Mouse (Mus musculus) stomach, embryonic 14.5 days (tissue): ENCODE measurements around the gene Rab3ip. TPM values are rescaled to one million over a fixed set of nuclear protein-coding genes. Genes with fewer than 3 reads are reported as not detected.

Source experiments
- ATAC-seq: fragments of 200-750 bp; cut with Nextera tagmentation; 2 replicates; pipeline ENCODE4 v1.8.0; 2017; ENCODE audit warnings: low read depth, moderate TSS enrichment; ENCODE audit not compliant: insufficient number of reproducible peaks, insufficient read depth, low FRiP score
- H3K27ac ChIP-seq: fragments of 300-500 bp; sonication (generic); 2 replicates; pipeline ENCODE4 v1.5.1; 2014; ENCODE audit warnings: mild to moderate bottlenecking, low read length, moderate library complexity, mixed read lengths
- H3K27me3 ChIP-seq: fragments of 300-500 bp; sonication (generic); 2 replicates; pipeline ENCODE4 v1.6.1; 2014; ENCODE audit warnings: low read length, control low read depth, mixed read lengths; ENCODE audit not compliant: control insufficient read depth, insufficient read depth
- H3K36me3 ChIP-seq: fragments of 300-500 bp; sonication (generic); 2 replicates; pipeline ENCODE4 v1.6.1; 2014; ENCODE audit warnings: mild to moderate bottlenecking, control low read depth, low read length, moderate library complexity, mixed read lengths; ENCODE audit not compliant: control insufficient read depth, insufficient read depth
- H3K4me1 ChIP-seq: fragments of 300-500 bp; sonication (generic); 2 replicates; pipeline ENCODE4 v1.6.1; 2014; ENCODE audit warnings: low read length, control low read depth, mixed read lengths; ENCODE audit not compliant: control insufficient read depth, insufficient read depth
- H3K4me2 ChIP-seq: fragments of 300-500 bp; sonication (generic); replicated peaks from 2 replicates; pipeline ENCODE4 v1.6.1; 2014; ENCODE audit warnings: low read depth, low read length, control low read depth
- H3K4me3 ChIP-seq: fragments of 300-500 bp; sonication (generic); 2 replicates; pipeline ENCODE4 v1.5.1; 2014; ENCODE audit warnings: low read depth, low read length, control low read depth
- H3K9ac ChIP-seq: fragments of 300-500 bp; sonication (generic); replicated peaks from 2 replicates; pipeline ENCODE4 v1.6.1; 2014; ENCODE audit warnings: low read depth, mild to moderate bottlenecking, control low read depth, low read length, moderate library complexity, mixed read lengths
- H3K9me3 ChIP-seq: fragments of 300-500 bp; sonication (generic); 2 replicates; pipeline ENCODE4 v1.6.1; 2016; ENCODE audit warnings: low read depth, low read length, control low read depth; ENCODE audit not compliant: control insufficient read depth
- WGBS: fragments of 180-500 bp; shearing (Covaris S2); extraction: QIAGEN DNeasy Blood & Tissue Kit; methylation state at CpG from one replicate; pipeline ENCODE4 v1.1.7; 2014; 5-methylcytosine and 5-hydroxymethylcytosine counted together
- polyA plus RNA-seq: library from polyadenylated mRNA; unstranded; fragments of >200 nt; fragmentation: Nextera tagmentation; extraction: Ambion mirVana; gene quantifications from 2 replicates; pipeline ENCODE4 v1.2.1, GENCODE M21; 2014

The Rab3ip gene
- polyA plus RNA-seq, 1 experiment from 2014 or later = 22.2 TPM

DNA sequence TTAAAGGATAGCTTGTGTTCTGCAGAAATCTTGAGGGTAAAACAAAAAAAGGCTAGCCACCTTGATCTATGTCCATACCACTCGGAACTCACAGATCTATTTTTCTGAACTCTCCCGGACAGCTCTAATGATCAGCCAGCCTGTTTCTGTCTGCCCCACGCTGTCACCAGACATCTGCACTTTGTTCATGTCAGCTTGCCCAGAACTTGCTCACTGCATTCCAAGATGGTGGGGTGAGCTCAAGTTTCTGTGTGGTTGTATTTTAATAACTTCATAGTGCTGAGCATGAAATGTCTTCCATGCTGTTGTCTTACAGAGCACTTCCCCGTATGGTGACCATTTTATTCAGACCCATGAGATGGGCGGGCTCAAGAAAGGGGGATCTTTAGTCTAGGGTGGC, 14.7 kb upstream of the Rab3ip start:
- Histone ChIP-seq H3K4me2 (no peak overlapping the region), H3K4me3 (no peak overlapping the region), H3K36me3 (no peaks in the 10 kb centered on the region), H3K9ac (no peak overlapping the region), H3K9me3 (no peaks in the 10 kb centered on the region), H3K27ac (no peak overlapping the region), H3K4me1 (no peaks in the 10 kb centered on the region), H3K27me3 (no peaks in the 10 kb centered on the region)
- WGBS = 44% methylated on average over 5 of the region's 5 CpGs
- no peak for ATAC-seq

DNA sequence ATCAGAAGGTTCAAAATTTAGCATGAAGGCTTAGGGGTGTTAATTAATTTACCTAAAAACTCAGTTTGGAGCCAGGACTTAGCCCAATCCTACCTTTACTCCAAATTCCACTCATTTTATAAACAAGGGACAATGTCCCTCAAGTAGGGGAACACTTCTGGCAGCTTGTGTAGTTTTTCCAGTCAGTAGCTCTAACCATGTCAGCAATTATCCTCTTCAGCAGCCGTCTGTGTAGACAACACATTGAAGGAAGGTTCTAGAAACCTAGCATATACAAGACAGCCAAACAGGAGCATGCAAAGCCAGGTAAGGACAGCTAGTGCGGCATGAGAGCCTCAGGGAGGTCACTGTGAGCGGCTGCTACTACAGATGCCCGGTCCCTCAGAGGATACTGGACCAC, 14.0 kb upstream of the Rab3ip start:
- Histone ChIP-seq H3K27ac (no peak overlapping the region), H3K4me2 (no peak overlapping the region), H3K36me3 (no peaks in the 10 kb centered on the region), H3K4me1 (no peaks in the 10 kb centered on the region), H3K9ac (no peak overlapping the region), H3K9me3 (no peaks in the 10 kb centered on the region), H3K27me3 (no peaks in the 10 kb centered on the region), H3K4me3 (no peak overlapping the region)
- no peak for ATAC-seq
- WGBS = 81% methylated on average over 4 of the region's 4 CpGs

DNA sequence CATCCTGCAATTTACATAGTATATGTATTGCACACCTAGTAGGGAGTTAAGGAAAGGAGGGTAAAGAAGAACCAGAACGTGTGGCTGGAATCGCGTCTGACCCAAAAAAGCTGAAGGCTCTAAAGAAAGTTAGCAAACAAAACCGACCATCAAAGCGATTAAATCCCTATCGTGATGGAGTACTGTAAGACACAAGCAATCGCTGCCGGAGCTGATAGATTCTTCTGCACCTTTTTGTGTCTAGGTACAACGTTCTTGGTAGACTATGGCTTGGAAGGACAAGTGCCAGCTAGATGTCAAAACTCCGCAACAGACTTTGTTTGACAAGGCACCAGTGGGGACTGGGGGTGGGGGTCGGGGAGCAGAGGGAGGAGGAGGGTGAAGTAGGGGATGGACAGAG, 13.5 kb upstream of the Rab3ip start:
- no peak overlapping the region for H3K4me2 ChIP-seq
- no peaks in the 10 kb centered on the region for H3K36me3 ChIP-seq
- H3K9ac ChIP-seq = no peak overlapping the region
- no peaks in the 10 kb centered on the region for H3K27me3 ChIP-seq
- H3K9me3 ChIP-seq = no peaks in the 10 kb centered on the region
- ATAC-seq = no peak
- WGBS = 73% methylated on average over 11 of the region's 11 CpGs
- H3K4me3 ChIP-seq = no peak overlapping the region
- H3K27ac ChIP-seq = no peak overlapping the region
- no peaks in the 10 kb centered on the region for H3K4me1 ChIP-seq

DNA sequence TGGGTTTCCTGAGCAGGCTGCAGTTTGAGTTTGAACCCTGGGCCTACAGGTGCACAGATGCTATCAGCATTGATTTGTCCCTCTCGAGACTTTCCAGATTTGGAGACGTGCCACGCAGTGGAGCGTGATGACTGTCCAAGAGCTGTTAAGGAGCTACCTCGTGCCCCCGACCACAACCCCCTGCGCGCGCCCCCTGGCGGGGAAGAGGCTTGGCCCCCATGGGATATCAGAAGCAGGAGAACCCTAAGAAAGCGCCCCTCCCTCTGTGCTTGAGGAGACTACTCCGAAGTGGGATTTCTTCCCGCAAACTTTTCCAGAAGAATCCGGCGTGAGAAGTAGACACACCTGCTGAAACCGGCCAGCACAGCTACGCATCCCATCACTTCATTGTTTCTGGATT, 12.2 kb upstream of the Rab3ip start:
- Histone ChIP-seq H3K27ac (no peak overlapping the region), H3K36me3 (no peaks in the 10 kb centered on the region), H3K4me3 (no peak overlapping the region), H3K9ac (no peak overlapping the region), H3K27me3 (no peaks in the 10 kb centered on the region), H3K4me2 (no peak overlapping the region), H3K4me1 (no peaks in the 10 kb centered on the region), H3K9me3 (no peaks in the 10 kb centered on the region)
- 57% methylated on average over 17 of the region's 17 CpGs for WGBS
- ATAC-seq = no peak

DNA sequence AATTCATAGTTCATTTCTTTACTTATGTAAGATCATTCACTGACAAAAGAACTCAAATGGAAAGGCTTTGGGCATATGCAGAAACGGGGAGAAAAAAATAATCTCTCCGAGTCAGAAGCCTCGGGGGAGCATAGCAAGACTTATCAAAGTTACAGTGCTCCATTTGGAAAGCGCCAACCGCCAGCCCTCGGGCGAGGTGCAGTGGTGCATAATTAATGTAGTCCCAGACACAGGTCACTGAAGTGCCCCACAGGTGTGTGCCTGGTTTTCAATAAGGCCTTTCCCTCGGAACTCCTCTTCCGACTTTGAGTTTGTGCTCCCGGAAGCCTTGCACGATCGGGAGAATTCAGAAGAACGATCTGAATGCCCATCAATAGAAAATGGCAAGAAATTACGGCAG, 11.6 kb upstream of the Rab3ip start:
- no peak overlapping the region for H3K4me3 ChIP-seq
- no peak for ATAC-seq
- no peaks in the 10 kb centered on the region for H3K4me1 ChIP-seq
- 82% methylated on average over 14 of the region's 14 CpGs for WGBS
- no peak overlapping the region for H3K4me2 ChIP-seq
- H3K27me3 ChIP-seq = no peaks in the 10 kb centered on the region
- H3K9ac ChIP-seq = no peak overlapping the region
- H3K9me3 ChIP-seq = no peaks in the 10 kb centered on the region
- no peak overlapping the region for H3K27ac ChIP-seq
- no peaks in the 10 kb centered on the region for H3K36me3 ChIP-seq

DNA sequence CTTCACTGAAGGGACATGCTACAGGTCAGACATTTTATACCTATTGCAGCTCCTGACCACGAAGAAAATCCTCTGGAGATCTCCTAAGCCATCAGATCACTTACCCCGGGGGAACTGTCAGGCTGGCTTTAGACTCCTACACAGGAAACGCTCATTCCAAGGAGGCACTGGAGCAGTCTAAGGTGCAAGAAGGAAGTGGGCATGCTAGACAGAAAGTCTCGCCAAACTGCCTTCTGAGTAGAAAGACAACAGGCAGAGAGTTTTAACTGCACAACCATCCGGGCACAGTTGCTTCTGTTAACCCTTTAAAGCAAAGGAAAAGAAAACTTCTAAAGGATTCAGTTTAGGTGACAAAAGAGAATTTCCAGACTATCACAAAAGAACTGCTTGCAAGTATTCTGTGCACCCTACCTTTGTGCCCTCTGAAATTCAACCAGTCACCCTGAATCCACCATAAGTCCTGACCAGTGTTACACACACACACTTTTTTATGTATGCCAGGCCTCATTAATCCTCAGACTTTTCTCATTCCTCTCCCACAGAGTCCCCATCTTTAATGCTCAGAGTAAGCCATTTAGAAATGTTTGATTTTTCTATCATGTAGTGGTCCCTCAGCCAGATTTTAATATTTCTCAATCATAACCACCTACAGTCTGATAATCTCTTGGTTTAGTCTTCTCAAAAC, 7.4 kb upstream of the Rab3ip start:
- 58% methylated on average over 5 of the region's 5 CpGs for WGBS
- Histone ChIP-seq H3K9me3 (no peaks in the 10 kb centered on the region; the same call in 1 of the 2 replicates), H3K4me2 (no peak overlapping the region), H3K27ac (no peak overlapping the region), H3K4me1 (no peaks in the 10 kb centered on the region), H3K36me3 (no peaks in the 10 kb centered on the region), H3K4me3 (no peak overlapping the region), H3K9ac (no peak overlapping the region), H3K27me3 (no peaks in the 10 kb centered on the region)
- ATAC-seq = no peak

DNA sequence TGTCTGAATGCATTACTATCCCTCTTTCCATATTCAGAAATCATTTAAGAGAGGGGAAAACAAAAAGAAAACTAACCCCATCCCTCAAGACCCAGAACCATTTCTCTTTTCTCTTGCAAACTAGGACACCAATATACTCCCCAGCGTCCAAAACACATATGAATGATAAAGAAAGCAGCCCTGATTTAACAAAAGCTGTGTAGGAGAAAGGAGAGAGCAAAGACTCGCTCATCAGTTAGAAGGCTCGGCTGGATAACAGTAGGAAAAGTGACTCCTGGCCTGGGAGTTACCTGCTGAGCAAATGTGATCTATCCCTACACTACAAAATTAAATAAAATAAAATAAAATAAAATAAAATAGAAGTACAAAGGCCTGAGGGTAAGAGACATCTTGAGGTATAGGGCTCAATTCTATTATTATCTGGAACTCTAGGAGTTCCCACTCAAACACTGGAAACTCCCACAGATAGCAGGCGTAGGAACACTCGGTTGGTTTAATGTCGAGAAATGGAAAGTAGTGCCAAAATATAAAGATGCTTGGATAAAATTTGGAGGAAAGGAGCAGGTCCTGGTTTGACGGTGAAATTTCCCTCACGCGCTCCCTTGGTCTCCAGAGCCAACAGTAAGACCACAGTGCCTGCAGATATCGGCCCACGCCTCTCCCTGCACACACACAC, 6.1 kb upstream of the Rab3ip start:
- no peak for ATAC-seq
- Histone ChIP-seq H3K4me2 (no peak overlapping the region), H3K27ac (no peak overlapping the region), H3K36me3 (no peaks in the 10 kb centered on the region), H3K4me3 (no peak overlapping the region), H3K4me1 (no peaks in the 10 kb centered on the region), H3K9me3 (no peaks in the 10 kb centered on the region; the same call in 1 of the 2 replicates), H3K27me3 (no peaks in the 10 kb centered on the region), H3K9ac (no peak overlapping the region)
- WGBS = 94% methylated on average over 11 of the region's 11 CpGs

DNA sequence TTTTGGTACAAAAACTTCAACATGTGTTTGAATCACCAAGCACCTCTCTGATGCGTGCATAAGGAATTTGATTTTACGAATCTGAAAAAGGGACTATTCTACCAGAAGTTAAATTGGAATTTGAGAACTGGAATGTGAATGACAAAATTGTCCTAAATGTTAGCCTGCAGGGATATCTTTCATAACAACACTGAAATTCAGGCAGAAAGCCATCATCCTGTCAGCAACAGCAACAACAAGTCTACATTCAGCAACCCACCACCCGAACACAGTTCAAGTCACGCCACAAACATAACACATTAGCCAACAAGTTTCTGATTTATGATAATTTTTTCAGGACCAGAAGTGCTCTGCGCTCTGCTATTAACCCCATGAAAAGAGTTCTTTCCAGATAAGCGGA, 4.6 kb upstream of the Rab3ip start:
- Histone ChIP-seq H3K4me2 (no peak overlapping the region), H3K36me3 (no peaks in the 10 kb centered on the region), H3K9ac (no peak overlapping the region), H3K4me3 (no peak overlapping the region), H3K4me1 (no peaks in the 10 kb centered on the region), H3K9me3 (no peaks in the 10 kb centered on the region; the same call in 1 of the 2 replicates), H3K27me3 (no peaks in the 10 kb centered on the region), H3K27ac (no peak overlapping the region)
- ATAC-seq = no peak
- 94% methylated on average over 6 of the region's 6 CpGs for WGBS
